Mouse (Mus musculus) embryonic fibroblast, embryonic 13.5 days (primary cell): ENCODE data around the gene AC124502.3.
A peak's percentile ranks its signal among the peaks of the same experiment; 100 is the strongest.

Source experiments
- CTCF ChIP-seq: IDR thresholded peaks from 2 replicates; pipeline ENCODE4 v1.5.1; 2011; ENCODE audit warnings: mild to moderate bottlenecking, control low read depth, low read length, moderate library complexity, borderline replicate concordance; ENCODE audit not compliant: insufficient read depth
- POLR2A ChIP-seq: IDR thresholded peaks from 2 replicates; pipeline ENCODE4 v1.6.1; 2011; ENCODE audit warnings: low read depth, mild to moderate bottlenecking, control low read depth, low read length, moderate library complexity

- TF ChIP-seq CTCF (peak; percentile 61; the same call in 1 of the 2 replicates), POLR2A (no peak)
Measured at GRCm38 (mm10) chr19:5016782-5017181, 21.9 kb upstream of the AC124502.3 start.
